Mouse (Mus musculus) heart, embryonic 14.5 days (tissue): ENCODE results near the gene Pnliprp1. TPM values are rescaled to one million over a fixed set of nuclear protein-coding genes. Genes with fewer than 3 reads are reported as not detected.

ENCODE experiments used
- ATAC-seq: fragments of 200-750 bp; cut with Nextera tagmentation; 2 replicates; pipeline ENCODE4 v1.8.0; 2017; ENCODE audit warnings: low read depth, moderate TSS enrichment; ENCODE audit not compliant: insufficient number of reproducible peaks, insufficient read depth, low FRiP score
- H3K27ac ChIP-seq, 2 experiments: fragments of 200-500 bp in 1 of 2; fragments of 300-500 bp in 1 of 2; sonication (generic) in 1 of 2; replicated peaks in 1 of 2; 2 replicates each; pipeline ENCODE4 v1.5.1; 2012 to 2014; ENCODE audit warnings: low read depth in 2 of 2, low read length in 2 of 2, control low read depth in 1 of 2, mild to moderate bottlenecking in 1 of 2, mixed read lengths in 1 of 2; ENCODE audit not compliant: control insufficient read depth in 1 of 2, insufficient read depth in 1 of 2
- H3K27me3 ChIP-seq: fragments of 300-500 bp; sonication (generic); 2 replicates; pipeline ENCODE4 v1.6.1; 2014; ENCODE audit warnings: mild to moderate bottlenecking, low read length, control low read depth; ENCODE audit not compliant: control insufficient read depth, insufficient read depth
- H3K36me3 ChIP-seq: fragments of 300-500 bp; sonication (generic); 2 replicates; pipeline ENCODE4 v1.6.1; 2014; ENCODE audit warnings: mild to moderate bottlenecking, control low read depth, low read length, mixed read lengths; ENCODE audit not compliant: control insufficient read depth, insufficient read depth
- H3K4me1 ChIP-seq, 2 experiments: fragments of 200-500 bp in 1 of 2; fragments of 300-500 bp in 1 of 2; sonication (generic) in 1 of 2; 2 replicates each; pipeline ENCODE4 v1.6.1; 2012 to 2014; ENCODE audit warnings: low read length in 2 of 2, control low read depth in 1 of 2, mixed read lengths in 1 of 2; ENCODE audit not compliant: control insufficient read depth in 2 of 2, insufficient read depth in 2 of 2
- H3K4me2 ChIP-seq: fragments of 300-500 bp; sonication (generic); 2 replicates; pipeline ENCODE4 v1.6.1; 2014; ENCODE audit warnings: mild to moderate bottlenecking, low read length
- H3K4me3 ChIP-seq, 2 experiments: fragments of 200-500 bp in 1 of 2; fragments of 300-500 bp in 1 of 2; sonication (generic) in 1 of 2; 2 replicates each; pipeline ENCODE4 v1.5.1; 2012 to 2014; ENCODE audit warnings: low read length in 2 of 2, mild to moderate bottlenecking in 2 of 2, control low read depth in 1 of 2, low read depth in 1 of 2, moderate library complexity in 1 of 2; ENCODE audit not compliant: control insufficient read depth in 1 of 2, insufficient read depth in 1 of 2
- H3K9ac ChIP-seq: fragments of 300-500 bp; sonication (generic); 2 replicates; pipeline ENCODE4 v1.6.1; 2014; ENCODE audit warnings: mild to moderate bottlenecking, low read length
- H3K9me3 ChIP-seq: fragments of 300-500 bp; sonication (generic); 2 replicates; pipeline ENCODE4 v1.6.1; 2016; ENCODE audit warnings: low read length, control low read depth; ENCODE audit not compliant: control insufficient read depth
- WGBS: fragments of 180-500 bp; shearing (Covaris S2); extraction: QIAGEN DNeasy Blood & Tissue Kit; methylation state at CpG from one replicate; pipeline ENCODE4 v1.1.7; 2014; 5-methylcytosine and 5-hydroxymethylcytosine counted together
- polyA plus RNA-seq: library from polyadenylated mRNA; unstranded; fragments of >200 nt; fragmentation: Nextera tagmentation; extraction: Ambion mirVana; gene quantifications from 2 replicates; pipeline ENCODE4 v1.2.1, GENCODE M21; 2014

Pnliprp1 gene
- polyA plus RNA-seq, 1 experiment from 2014 or later, result 1.2 TPM

GRCm38 (mm10) chr19:58781566-58781965 is 52.9 kb downstream of the Pnliprp1 start:
- no peak overlapping the region for H3K27ac ChIP-seq
- H3K9ac ChIP-seq, result no peak overlapping the region
- H3K4me2 ChIP-seq, result no peak overlapping the region
- WGBS, result 65% methylated on average over 4 of the region's 4 CpGs
- ATAC-seq, result no peak
- no peaks in the 10 kb centered on the region for H3K27me3 ChIP-seq
- no peaks in the 10 kb centered on the region for H3K9me3 ChIP-seq
- H3K4me3 ChIP-seq, result no peak overlapping the region
- no peaks in the 10 kb centered on the region for H3K36me3 ChIP-seq
- peaks cover 2 to 5% of the 10 kb centered on the region in 2 experiments; a peak in 2 of 4 replicates for H3K4me1 ChIP-seq

GRCm38 (mm10) chr19:58783938-58784337 is 55.3 kb downstream of the Pnliprp1 start:
- no peak overlapping the region for H3K27ac ChIP-seq
- 32% methylated on average over 7 of the region's 7 CpGs for WGBS
- no peak for ATAC-seq

GRCm38 (mm10) chr19:58789194-58789593 is 60.5 kb downstream of the Pnliprp1 start:
- 71% methylated on average over 11 of the region's 11 CpGs for WGBS
- Histone ChIP-seq H3K4me2 (no peak overlapping the region), H3K4me3 (no peak overlapping the region), H3K36me3 (no peaks in the 10 kb centered on the region), H3K27me3 (no peaks in the 10 kb centered on the region), H3K27ac (no peak overlapping the region), H3K9ac (no peak overlapping the region), H3K4me1 (no peaks in the 10 kb centered on the region), H3K9me3 (no peaks in the 10 kb centered on the region)
- ATAC-seq, result no peak

More at GRCm38 (mm10) chr19:58783938-58784337, 55.3 kb downstream of the Pnliprp1 start:
- H3K36me3 ChIP-seq, result no peaks in the 10 kb centered on the region
- H3K9ac ChIP-seq, result no peak overlapping the region
- no peak overlapping the region for H3K4me2 ChIP-seq
- peaks cover 2 to 5% of the 10 kb centered on the region in 2 experiments; a peak in 2 of 4 replicates for H3K4me1 ChIP-seq
- H3K9me3 ChIP-seq, result no peaks in the 10 kb centered on the region
- H3K4me3 ChIP-seq, result no peak overlapping the region
- no peaks in the 10 kb centered on the region for H3K27me3 ChIP-seq

Other genes with a start within 250 kb of the Pnliprp1 start
- not detected in 2 replicates for gene Ccdc172, start 216.9 kb upstream of the Pnliprp1 start, polyA plus RNA-seq
- gene Pnlip, start 76.4 kb upstream of the Pnliprp1 start, polyA plus RNA-seq, result not detected in 2 replicates
- 0.12 TPM in 1 of 2 replicates, not detected in the other for gene Pnliprp2, start 30.8 kb downstream of the Pnliprp1 start, polyA plus RNA-seq
- gene 1700019N19Rik, start 65.6 kb downstream of the Pnliprp1 start, polyA plus RNA-seq, result not detected in 2 replicates
- 0.30 and 0.46 TPM in 2 replicates for gene Eno4, start 214.5 kb downstream of the Pnliprp1 start, polyA plus RNA-seq
- gene Hspa12a, start 214.8 kb downstream of the Pnliprp1 start, polyA plus RNA-seq, result 8.3 and 8.4 TPM in 2 replicates